Comparison of ENCODE assay signal across 11 mouse cellular contexts in the genomic region with DNA sequence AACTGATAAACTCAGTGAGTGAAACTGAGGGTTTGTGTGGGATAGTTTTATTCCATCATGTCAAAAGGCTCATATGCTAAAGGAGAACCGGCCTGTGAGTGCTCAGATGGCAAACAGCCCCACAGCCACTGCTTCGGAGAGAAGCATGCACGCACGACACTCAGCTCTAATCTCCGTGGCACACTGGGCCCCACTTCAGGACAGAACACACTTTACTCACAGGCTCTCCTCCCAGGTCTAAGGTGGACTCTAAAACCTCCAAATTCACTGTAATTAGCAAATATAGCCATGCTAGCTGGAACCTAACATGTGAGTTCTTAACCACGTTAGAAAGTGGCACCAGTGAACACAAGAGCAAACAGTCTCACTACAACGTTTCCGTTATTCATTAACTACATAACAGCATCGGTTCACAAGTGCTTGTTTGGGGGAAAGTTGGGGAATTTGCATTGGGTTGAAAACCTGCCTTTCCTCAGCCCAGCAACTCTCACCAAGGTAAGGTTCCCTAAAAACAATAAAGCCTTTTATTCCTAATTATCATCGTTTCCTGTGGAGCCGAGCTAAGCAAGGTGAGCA.
DNase-seq lines count a peak whose midpoint lies in the region; ATAC-seq and TF ChIP-seq lines count a peak whose summit lies in the region.
"Had no signal": no experiment of that assay in that cellular context is flagged by ENCODE, and none has a peak within 500 bp of the region (broad histone marks: within the 10 kb centered on the region; RNA-seq: fewer than 3 reads in every experiment).

No protein-coding gene starts in this region.

- no peaks in the 10 kb centered on the region for H3K79me2 ChIP-seq in liver, adult 2 months (ENCODE audit: control insufficient read depth, insufficient read depth, low read length)

- TF ChIP-seq POLR2A in liver, adult 2 months (IDR thresholded peaks at IDR 0.05; ENCODE audit: extremely low read depth, insufficient read depth, low read length): no peak

- H3K4me2 ChIP-seq in forebrain, embryonic 15.5 days (replicated peaks): no peak overlapping the region
- H3K4me2 ChIP-seq in forebrain, postnatal 0 days (ENCODE audit: low read depth): no peak overlapping the region
- no peak overlapping the region for H3K4me2 ChIP-seq in kidney, embryonic 14.5 days (replicated peaks; ENCODE audit: low read depth, low read length)
- H3K4me2 ChIP-seq in liver, embryonic 16.5 days (ENCODE audit: low read depth, low read length): no peak overlapping the region; the same call in 1 of the 2 replicates
- H3K4me2 ChIP-seq: hindbrain, embryonic 12.5 days; neural tube, embryonic 15.5 days had no signal

- no peak overlapping the region for H3K27ac ChIP-seq in forebrain, embryonic 15.5 days (replicated peaks)
- no peak overlapping the region for H3K27ac ChIP-seq in forebrain, postnatal 0 days (ENCODE audit: low read depth, low read length)
- peak overlapping the region; percentile 78 for H3K27ac ChIP-seq in liver, adult 2 months (replicated peaks; ENCODE audit: insufficient read depth, low read depth, low read length)
- no peak overlapping the region for H3K27ac ChIP-seq in kidney, embryonic 14.5 days (ENCODE audit: low read depth, low read length)
- peak overlapping the region; percentile 68 for H3K27ac ChIP-seq in liver, embryonic 16.5 days (ENCODE audit: low read length)
- H3K27ac ChIP-seq: hindbrain, embryonic 12.5 days; neural tube, embryonic 15.5 days had no signal

- peaks cover 4% of the 10 kb centered on the region; the same call in 1 of the 2 replicates for H3K36me3 ChIP-seq in forebrain, embryonic 15.5 days
- H3K36me3 ChIP-seq in forebrain, postnatal 0 days (ENCODE audit: insufficient read depth): peaks cover 19% of the 10 kb centered on the region
- H3K36me3 ChIP-seq in liver, adult 2 months (ENCODE audit: control insufficient read depth, insufficient read depth, low read length): no peaks in the 10 kb centered on the region
- H3K36me3 ChIP-seq in kidney, embryonic 14.5 days (ENCODE audit: control insufficient read depth, insufficient read depth, low read length): peaks cover 19% of the 10 kb centered on the region; the same call in 1 of the 2 replicates
- peaks cover 5% of the 10 kb centered on the region; the same call in 1 of the 2 replicates for H3K36me3 ChIP-seq in liver, embryonic 16.5 days (ENCODE audit: control insufficient read depth, insufficient read depth)

- H3K4me3 ChIP-seq in forebrain, embryonic 15.5 days: no peak overlapping the region
- no peak overlapping the region for H3K4me3 ChIP-seq in forebrain, postnatal 0 days (ENCODE audit: low read depth, low read length)
- peak overlapping the region; percentile 27; the same call in 1 of the 2 replicates for H3K4me3 ChIP-seq in liver, adult 2 months (ENCODE audit: insufficient read depth, low read depth, low read length)
- H3K4me3 ChIP-seq in kidney, embryonic 14.5 days (ENCODE audit: low read length): no peak overlapping the region
- no peak overlapping the region for H3K4me3 ChIP-seq in liver, embryonic 16.5 days (ENCODE audit: low read depth, low read length)
- H3K4me3 ChIP-seq: hindbrain, embryonic 12.5 days; megakaryocyte, embryonic 14.5 days; neural tube, embryonic 15.5 days had no signal

- H3K9me3 ChIP-seq in forebrain, embryonic 15.5 days: no peaks in the 10 kb centered on the region
- no peaks in the 10 kb centered on the region for H3K9me3 ChIP-seq in forebrain, postnatal 0 days (ENCODE audit: low read length)
- H3K9me3 ChIP-seq in kidney, embryonic 14.5 days (ENCODE audit: control insufficient read depth, low read length): no peaks in the 10 kb centered on the region
- H3K9me3 ChIP-seq in liver, embryonic 16.5 days (replicated peaks; ENCODE audit: control insufficient read depth, low read length): no peaks in the 10 kb centered on the region
- H3K9me3 ChIP-seq: hindbrain, embryonic 12.5 days; megakaryocyte, embryonic 14.5 days; neural tube, embryonic 15.5 days had no signal

- no peak for DNase-seq in forebrain, postnatal 0 days
- DNase-seq in liver, adult 2 months (ENCODE audit: extremely low read depth, low read depth, low spot score): peak; percentile 77
- no peak for DNase-seq in liver
- no peak for DNase-seq in gastrocnemius, postnatal 14 days
- DNase-seq: thymus, postnatal 14 days had no signal

- 0 out of 2 replicates have a peak, but pooled peaks have one; percentile 14 for ATAC-seq in forebrain, embryonic 15.5 days (replicated peaks)
- no peak for ATAC-seq in forebrain, postnatal 0 days
- 0 out of 2 replicates have a peak, but pooled peaks have one; percentile 4 for ATAC-seq in kidney, embryonic 14.5 days (ENCODE audit: low FRiP score, low TSS enrichment)
- ATAC-seq in liver, embryonic 16.5 days (ENCODE audit: low read depth): peak; percentile 17

- TF ChIP-seq CTCF in forebrain, postnatal 0 days (IDR thresholded peaks at IDR 0.05; ENCODE audit: low read depth): no peak
- TF ChIP-seq CTCF in liver, adult 2 months (IDR thresholded peaks at IDR 0.05; ENCODE audit: low read depth, low read length): no peak

- intact Hi-C loops in gastrocnemius, postnatal 14 days (cut with DNase I; ENCODE audit: low total_unique reads): loop anchor here (5.0 kb wide), 1 partner anchor 750 kb away; no protein-coding TSS in a partner anchor

- 79% methylated on average over 11 of the region's 11 CpGs for WGBS in forebrain, embryonic 15.5 days
- WGBS in forebrain, postnatal 0 days: 77% methylated on average over 11 of the region's 11 CpGs
- 29% methylated on average over 11 of the region's 11 CpGs for whole genome bisulfite sequencing in liver, adult 2 months
- 69% methylated on average over 11 of the region's 11 CpGs for WGBS in kidney, embryonic 14.5 days
- 55% methylated on average over 11 of the region's 11 CpGs for WGBS in liver, embryonic 16.5 days (ENCODE audit: insufficient replicate concordance)

- peaks cover 29% of the 10 kb centered on the region for H3K4me1 ChIP-seq in forebrain, embryonic 15.5 days
- H3K4me1 ChIP-seq in forebrain, postnatal 0 days (ENCODE audit: insufficient read depth): peaks cover 9% of the 10 kb centered on the region; the same call in 1 of the 2 replicates
- H3K4me1 ChIP-seq in liver, adult 2 months (ENCODE audit: control insufficient read depth, insufficient read depth, low read length): peaks cover 7% of the 10 kb centered on the region; the same call in 1 of the 2 replicates
- no peaks in the 10 kb centered on the region for H3K4me1 ChIP-seq in kidney, embryonic 14.5 days (ENCODE audit: control insufficient read depth, insufficient read depth, low read length)
- no peaks in the 10 kb centered on the region for H3K4me1 ChIP-seq in liver, embryonic 16.5 days (ENCODE audit: control insufficient read depth, low read depth, low read length)
- H3K4me1 ChIP-seq: megakaryocyte, embryonic 14.5 days had no signal

- H3K9ac ChIP-seq in forebrain, embryonic 15.5 days (replicated peaks): no peak overlapping the region
- no peak overlapping the region for H3K9ac ChIP-seq in forebrain, postnatal 0 days
- H3K9ac ChIP-seq in liver, adult 2 months (ENCODE audit: low read depth, low read length): peak overlapping the region; percentile 48
- no peak overlapping the region for H3K9ac ChIP-seq in kidney, embryonic 14.5 days (ENCODE audit: low read depth, low read length)
- no peak overlapping the region for H3K9ac ChIP-seq in liver, embryonic 16.5 days (ENCODE audit: low read depth, low read length)
- H3K9ac ChIP-seq: hindbrain, embryonic 12.5 days; neural tube, embryonic 15.5 days had no signal

- H3K27me3 ChIP-seq in forebrain, embryonic 15.5 days: 0 out of 2 replicates have a peak, but pooled peaks cover 7% of the 10 kb centered on the region
- H3K27me3 ChIP-seq in forebrain, postnatal 0 days (ENCODE audit: insufficient read depth, low read length): no peaks in the 10 kb centered on the region
- H3K27me3 ChIP-seq in liver, adult 2 months (ENCODE audit: control insufficient read depth, insufficient read depth, low read length): no peaks in the 10 kb centered on the region
- no peaks in the 10 kb centered on the region for H3K27me3 ChIP-seq in kidney, embryonic 14.5 days (ENCODE audit: control insufficient read depth, insufficient read depth, low read length)
- no peaks in the 10 kb centered on the region for H3K27me3 ChIP-seq in liver, embryonic 16.5 days (ENCODE audit: control insufficient read depth, insufficient read depth, low read depth, low read length)
- H3K27me3 ChIP-seq: hindbrain, embryonic 12.5 days; megakaryocyte, embryonic 14.5 days had no signal

Comparison
In these comparisons a context has a peak if more than half of its experiments do, and no peak if none do; other contexts are left out.
1. H3K27ac ChIP-seq: peak in liver, adult 2 months (single experiment) and liver, embryonic 16.5 days (single experiment); none in forebrain, embryonic 15.5 days (single experiment), forebrain, postnatal 0 days (single experiment) and kidney, embryonic 14.5 days (single experiment).